Mouse (Mus musculus): ENCODE measurements around the gene Lgr4. TPM values are rescaled to one million over a fixed set of nuclear protein-coding genes. Genes with fewer than 3 reads are reported as not detected.

The Lgr4 gene
- polyA plus RNA-seq, 1 experiment: 44.2 TPM

- WGBS: 68% methylated on average over 9 of the region's 9 CpGs
- DNase-seq (ENCODE audit: low read depth, low spot score): no peak
Measured at GRCm38 (mm10) chr2:109944995-109945394, 27.5 kb downstream of the Lgr4 start.

GRCm38 (mm10) chr2:109945532-109945931 lies 28.1 kb downstream of the Lgr4 start:
- no peak for DNase-seq (ENCODE audit: low read depth, low spot score)
- 81% methylated on average over 4 of the region's 4 CpGs for WGBS

GRCm38 (mm10) chr2:109946426-109946825 lies 29.0 kb downstream of the Lgr4 start:
- 91% methylated on average over 6 of the region's 6 CpGs for WGBS
- no peak for DNase-seq (ENCODE audit: low read depth, low spot score)

- DNase-seq (ENCODE audit: low read depth, low spot score): no peak
Measured at GRCm38 (mm10) chr2:109949519-109949918, 32.1 kb downstream of the Lgr4 start.

GRCm38 (mm10) chr2:109950311-109950710 lies 32.9 kb downstream of the Lgr4 start:
- 56% methylated on average over 3 of the region's 3 CpGs for WGBS
- DNase-seq (ENCODE audit: low read depth, low spot score): no peak

- WGBS: 48% methylated on average over 4 of the region's 4 CpGs
- DNase-seq (ENCODE audit: low read depth, low spot score): no peak
Measured at GRCm38 (mm10) chr2:109951050-109951449, 33.6 kb downstream of the Lgr4 start.

- no peak for DNase-seq (ENCODE audit: low read depth, low spot score)
- WGBS: 72% methylated on average over 10 of the region's 10 CpGs
Measured at GRCm38 (mm10) chr2:109953048-109953717, 35.7 kb downstream of the Lgr4 start.

GRCm38 (mm10) chr2:109953893-109954292 lies 36.4 kb downstream of the Lgr4 start:
- 66% methylated on average over 4 of the region's 4 CpGs for WGBS
- DNase-seq (ENCODE audit: low read depth, low spot score): no peak

- 65% methylated on average over 5 of the region's 5 CpGs for WGBS
Measured at GRCm38 (mm10) chr2:109955060-109955459, 37.6 kb downstream of the Lgr4 start.

GRCm38 (mm10) chr2:109955910-109956309 lies 38.5 kb downstream of the Lgr4 start:
- DNase-seq (ENCODE audit: low read depth, low spot score): no peak
- WGBS: 73% methylated on average over 5 of the region's 5 CpGs

More at GRCm38 (mm10) chr2:109955060-109955459, 37.6 kb downstream of the Lgr4 start:
- no peak for DNase-seq (ENCODE audit: low read depth, low spot score)

GRCm38 (mm10) chr2:109956785-109957184 lies 39.3 kb downstream of the Lgr4 start:
- 44% methylated on average over 4 of the region's 4 CpGs for WGBS
- no peak for DNase-seq (ENCODE audit: low read depth, low spot score)

- no peak for DNase-seq (ENCODE audit: low read depth, low spot score)
- 13% methylated on average over 4 of the region's 4 CpGs for WGBS
Measured at GRCm38 (mm10) chr2:109958692-109959406, 41.4 kb downstream of the Lgr4 start.

- 46% methylated on average over 11 of the region's 11 CpGs for WGBS
- DNase-seq (ENCODE audit: low read depth, low spot score): no peak
Measured at GRCm38 (mm10) chr2:109959407-109960075, 42.1 kb downstream of the Lgr4 start.

GRCm38 (mm10) chr2:109960246-109960645 lies 42.8 kb downstream of the Lgr4 start:
- WGBS: 71% methylated on average over 3 of the region's 3 CpGs
- no peak for DNase-seq (ENCODE audit: low read depth, low spot score)

- no peak for DNase-seq (ENCODE audit: low read depth, low spot score)
- 87% methylated on average over 4 of the region's 4 CpGs for WGBS
Measured at GRCm38 (mm10) chr2:109961174-109961573, 43.7 kb downstream of the Lgr4 start.

GRCm38 (mm10) chr2:109963591-109964258 lies 46.3 kb downstream of the Lgr4 start:
- 41% methylated on average over 5 of the region's 5 CpGs for WGBS
- no peak for DNase-seq (ENCODE audit: low read depth, low spot score)

GRCm38 (mm10) chr2:109965753-109966420 lies 48.4 kb downstream of the Lgr4 start:
- DNase-seq (ENCODE audit: low read depth, low spot score): no peak
- WGBS: 58% methylated on average over 9 of the region's 9 CpGs

GRCm38 (mm10) chr2:109966863-109967262 lies 49.4 kb downstream of the Lgr4 start:
- no peak for DNase-seq (ENCODE audit: low read depth, low spot score)
- 97% methylated on average over 4 of the region's 4 CpGs for WGBS

- DNase-seq (ENCODE audit: low read depth, low spot score): no peak
- WGBS: 45% methylated on average over 3 of the region's 3 CpGs
Measured at GRCm38 (mm10) chr2:109969381-109969780, 51.9 kb downstream of the Lgr4 start.
